18 mouse cellular contexts compared by ENCODE assay signal in the genomic region with DNA sequence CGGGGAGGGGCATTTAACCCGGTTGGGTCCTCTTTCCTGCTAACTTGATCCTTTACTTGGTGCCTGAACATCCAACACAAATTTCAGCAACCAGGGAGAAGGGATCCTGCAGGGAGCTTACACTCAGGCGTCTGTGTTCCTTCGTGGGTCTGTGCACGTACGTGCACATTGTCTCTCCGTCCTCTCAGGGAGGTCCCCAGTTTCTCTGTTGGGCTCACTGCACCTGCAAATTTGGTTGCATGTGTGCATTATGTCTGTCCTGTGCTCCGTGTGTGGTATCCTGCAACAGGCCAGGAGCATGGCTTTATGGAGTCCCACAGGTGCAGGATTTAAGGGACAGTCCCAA. TPM values are rescaled to one million over a fixed set of nuclear protein-coding genes. Genes with fewer than 3 reads are reported as not detected.
DNase-seq lines count a peak whose midpoint lies in the region; ATAC-seq and TF ChIP-seq lines count a peak whose summit lies in the region.
"Had no signal": no experiment of that assay in that cellular context is flagged by ENCODE, and none has a peak within 500 bp of the region (broad histone marks: within the 10 kb centered on the region; RNA-seq: fewer than 3 reads in every experiment).

No protein-coding gene starts in this region.

- ATAC-seq in kidney, embryonic 15.5 days (replicated peaks; ENCODE audit: low FRiP score) = no peak
- peak; percentile 62 for ATAC-seq in forebrain, embryonic 16.5 days
- peak; percentile 67; the same call in 1 of the 2 replicates for ATAC-seq in neural tube, embryonic 14.5 days (ENCODE audit: low read depth)
- no peak for ATAC-seq in intestine, postnatal 0 days

- no peak overlapping the region for H3K4me3 ChIP-seq in kidney, embryonic 15.5 days (replicated peaks)
- peak overlapping the region; percentile 45 for H3K4me3 ChIP-seq in forebrain, embryonic 16.5 days (replicated peaks; ENCODE audit: low read length)
- peak overlapping the region; percentile 43 for H3K4me3 ChIP-seq in midbrain, embryonic 10.5 days
- peak overlapping the region; percentile 29 for H3K4me3 ChIP-seq in neural tube, embryonic 14.5 days (ENCODE audit: low read depth, low read length)
- H3K4me3 ChIP-seq in intestine, postnatal 0 days (ENCODE audit: low read depth, low read length) = no peak overlapping the region
- H3K4me3 ChIP-seq: embryonic facial prominence, embryonic 13.5 days; heart, embryonic 15.5 days had no signal

- H3K9me3 ChIP-seq in kidney, embryonic 15.5 days (replicated peaks) = no peaks in the 10 kb centered on the region
- H3K9me3 ChIP-seq in forebrain, embryonic 16.5 days (ENCODE audit: control insufficient read depth, low read length) = no peaks in the 10 kb centered on the region
- no peaks in the 10 kb centered on the region for H3K9me3 ChIP-seq in midbrain, embryonic 10.5 days (replicated peaks)
- no peaks in the 10 kb centered on the region for H3K9me3 ChIP-seq in neural tube, embryonic 14.5 days (ENCODE audit: control insufficient read depth, low read length)
- no peaks in the 10 kb centered on the region for H3K9me3 ChIP-seq in intestine, postnatal 0 days (ENCODE audit: control insufficient read depth)
- H3K9me3 ChIP-seq: embryonic facial prominence, embryonic 13.5 days; heart, embryonic 15.5 days had no signal

- no peaks in the 10 kb centered on the region for H3K4me1 ChIP-seq in kidney, embryonic 15.5 days
- no peaks in the 10 kb centered on the region; the same call in 1 of the 2 replicates for H3K4me1 ChIP-seq in forebrain, embryonic 16.5 days (replicated peaks; ENCODE audit: control insufficient read depth, insufficient read depth, low read length)
- H3K4me1 ChIP-seq in midbrain, embryonic 10.5 days = peaks cover 6% of the 10 kb centered on the region
- H3K4me1 ChIP-seq in neural tube, embryonic 14.5 days (ENCODE audit: control insufficient read depth, insufficient read depth, low read length) = no peaks in the 10 kb centered on the region
- H3K4me1 ChIP-seq in intestine, postnatal 0 days (replicated peaks; ENCODE audit: control insufficient read depth, insufficient read depth, low read length) = no peaks in the 10 kb centered on the region
- H3K4me1 ChIP-seq: embryonic facial prominence, embryonic 13.5 days; heart, embryonic 15.5 days had no signal

- no peaks in the 10 kb centered on the region for H3K27me3 ChIP-seq in kidney, embryonic 15.5 days
- H3K27me3 ChIP-seq in forebrain, embryonic 16.5 days (replicated peaks; ENCODE audit: control insufficient read depth, insufficient read depth, low read length) = no peaks in the 10 kb centered on the region
- no peaks in the 10 kb centered on the region for H3K27me3 ChIP-seq in midbrain, embryonic 10.5 days (ENCODE audit: low read depth, poor library complexity, severe bottlenecking)
- H3K27me3 ChIP-seq in neural tube, embryonic 14.5 days (ENCODE audit: control insufficient read depth, insufficient read depth, low read length) = no peaks in the 10 kb centered on the region
- H3K27me3 ChIP-seq in intestine, postnatal 0 days (replicated peaks; ENCODE audit: control insufficient read depth, insufficient read depth, low read length) = no peaks in the 10 kb centered on the region
- H3K27me3 ChIP-seq: embryonic facial prominence, embryonic 13.5 days had no signal

- no peak overlapping the region for H3K27ac ChIP-seq in kidney, embryonic 15.5 days
- no peak overlapping the region for H3K27ac ChIP-seq in forebrain, embryonic 16.5 days (ENCODE audit: low read length)
- no peak overlapping the region for H3K27ac ChIP-seq in midbrain, embryonic 10.5 days (replicated peaks)
- no peak overlapping the region for H3K27ac ChIP-seq in neural tube, embryonic 14.5 days (ENCODE audit: low read depth, low read length)
- H3K27ac ChIP-seq in intestine, postnatal 0 days (ENCODE audit: low read depth, low read length) = no peak overlapping the region
- H3K27ac ChIP-seq: embryonic facial prominence, embryonic 13.5 days; heart, embryonic 15.5 days had no signal

- TF ChIP-seq CTCF in intestine, postnatal 0 days (IDR thresholded peaks at IDR 0.05; ENCODE audit: low read depth) = no peak

- H3K9ac ChIP-seq in kidney, embryonic 15.5 days = no peak overlapping the region
- H3K9ac ChIP-seq in forebrain, embryonic 16.5 days (replicated peaks; ENCODE audit: low read depth, low read length) = peak overlapping the region; percentile 48
- peak overlapping the region; percentile 44 for H3K9ac ChIP-seq in neural tube, embryonic 14.5 days (replicated peaks; ENCODE audit: low read depth, low read length)
- no peak overlapping the region for H3K9ac ChIP-seq in intestine, postnatal 0 days (ENCODE audit: low read depth, low read length)
- H3K9ac ChIP-seq: embryonic facial prominence, embryonic 13.5 days; heart, embryonic 15.5 days; lung, embryonic 14.5 days had no signal

- H3K36me3 ChIP-seq in kidney, embryonic 15.5 days = no peaks in the 10 kb centered on the region
- H3K36me3 ChIP-seq in forebrain, embryonic 16.5 days (ENCODE audit: control insufficient read depth, insufficient read depth) = no peaks in the 10 kb centered on the region
- no peaks in the 10 kb centered on the region for H3K36me3 ChIP-seq in midbrain, embryonic 10.5 days
- H3K36me3 ChIP-seq in neural tube, embryonic 14.5 days (ENCODE audit: control insufficient read depth, insufficient read depth, low read length) = no peaks in the 10 kb centered on the region
- no peaks in the 10 kb centered on the region for H3K36me3 ChIP-seq in intestine, postnatal 0 days (ENCODE audit: control insufficient read depth, insufficient read depth)
- H3K36me3 ChIP-seq: embryonic facial prominence, embryonic 13.5 days; heart, embryonic 15.5 days had no signal

- 0 out of 2 replicates have a peak overlapping the region, but pooled peaks have one; percentile 12 for H3K4me2 ChIP-seq in kidney, embryonic 15.5 days
- peak overlapping the region; percentile 56 for H3K4me2 ChIP-seq in forebrain, embryonic 16.5 days (ENCODE audit: low read length)
- H3K4me2 ChIP-seq in neural tube, embryonic 14.5 days (ENCODE audit: low read depth, low read length) = peak overlapping the region; percentile 44
- no peak overlapping the region for H3K4me2 ChIP-seq in intestine, postnatal 0 days (replicated peaks; ENCODE audit: low read depth)
- H3K4me2 ChIP-seq: embryonic facial prominence, embryonic 13.5 days; heart, embryonic 15.5 days; lung, embryonic 14.5 days had no signal

- no peak for DNase-seq in kidney, adult 18-20 months
- DNase-seq in midbrain, embryonic 10.5 days (ENCODE audit: low spot score) = no peak
- no peak for DNase-seq in adipocyte (ENCODE audit: low spot score)
- DNase-seq in layer of hippocampus, adult 8-10 months (ENCODE audit: low spot score in 2 of 2) = no peak
- DNase-seq: adrenal gland, adult 8-10 months; kidney, postnatal 14 days; lung, embryonic 14.5 days had no signal

- WGBS in kidney, embryonic 15.5 days = 15% methylated on average over 8 of the region's 8 CpGs
- 12% methylated on average over 8 of the region's 8 CpGs for WGBS in forebrain, embryonic 16.5 days
- 15% methylated on average over 8 of the region's 8 CpGs for WGBS in midbrain, embryonic 10.5 days
- WGBS in neural tube, embryonic 14.5 days = 9% methylated on average over 8 of the region's 8 CpGs
- WGBS in intestine, postnatal 0 days = 21% methylated on average over 8 of the region's 8 CpGs

RNA-seq across cellular contexts. Expression of a gene that starts 5.3 kb away (rescaled TPM):
- not detected in 2 replicates for polyA plus RNA-seq in kidney, embryonic 15.5 days (2015; fragmentation: Nextera tagmentation; extraction: Ambion mirVana)
- polyA plus RNA-seq in forebrain, embryonic 16.5 days (2015; fragmentation: Nextera tagmentation; extraction: Ambion mirVana) = not detected in 2 replicates
- polyA plus RNA-seq in midbrain, embryonic 10.5 days (2016; fragmentation: Nextera tagmentation; extraction: Ambion mirVana) = not detected in 2 replicates
- polyA plus RNA-seq in neural tube, embryonic 14.5 days (2014; fragmentation: Nextera tagmentation; extraction: Ambion mirVana) = 0.12 TPM in 1 of 2 replicates, not detected in the other
- polyA plus RNA-seq in intestine, postnatal 0 days (2015; fragmentation: Nextera tagmentation; extraction: Ambion mirVana) = not detected in 2 replicates
- under 1 TPM; 0.18 to 0.53 (median 0.38) TPM for total RNA-seq in layer of hippocampus, adult 8-10 months (2022)
- total RNA-seq: megakaryocyte, adult 5-6 weeks had no signal
- polyA plus RNA-seq: embryonic facial prominence, embryonic 13.5 days; gonadal fat pad, adult 2 months; heart, embryonic 15.5 days; intestine, embryonic 14.5 days; lung, embryonic 14.5 days had no signal

RNA-seq across cellular contexts. Expression of a gene that starts 16.9 kb away (rescaled TPM):
- 0.04 and 0.17 TPM in 2 replicates for polyA plus RNA-seq in kidney, embryonic 15.5 days (2015; fragmentation: Nextera tagmentation; extraction: Ambion mirVana)
- 3.7 and 6.0 TPM in 2 replicates for polyA plus RNA-seq in forebrain, embryonic 16.5 days (2015; fragmentation: Nextera tagmentation; extraction: Ambion mirVana)
- polyA plus RNA-seq in midbrain, embryonic 10.5 days (2016; fragmentation: Nextera tagmentation; extraction: Ambion mirVana) = 0.48 and 0.91 TPM in 2 replicates
- 6.7 and 9.4 TPM in 2 replicates for polyA plus RNA-seq in neural tube, embryonic 14.5 days (2014; fragmentation: Nextera tagmentation; extraction: Ambion mirVana)
- 0.04 and 0.14 TPM in 2 replicates for polyA plus RNA-seq in intestine, postnatal 0 days (2015; fragmentation: Nextera tagmentation; extraction: Ambion mirVana)
- total RNA-seq in layer of hippocampus, adult 8-10 months (2022) = 10 to 100 TPM; 20.0 to 22.2 (median 21.4) TPM
- total RNA-seq: megakaryocyte, adult 5-6 weeks had no signal
- polyA plus RNA-seq: embryonic facial prominence, embryonic 13.5 days; gonadal fat pad, adult 2 months; heart, embryonic 15.5 days had no signal

RNA-seq across cellular contexts. Expression of a gene that starts 23.1 kb away (rescaled TPM):
- polyA plus RNA-seq in kidney, embryonic 15.5 days (2015; fragmentation: Nextera tagmentation; extraction: Ambion mirVana) = not detected in 2 replicates
- polyA plus RNA-seq in forebrain, embryonic 16.5 days (2015; fragmentation: Nextera tagmentation; extraction: Ambion mirVana) = 0.22 and 0.24 TPM in 2 replicates
- polyA plus RNA-seq in midbrain, embryonic 10.5 days (2016; fragmentation: Nextera tagmentation; extraction: Ambion mirVana) = 0.19 TPM in 1 of 2 replicates, not detected in the other
- polyA plus RNA-seq in neural tube, embryonic 14.5 days (2014; fragmentation: Nextera tagmentation; extraction: Ambion mirVana) = 0.46 and 0.71 TPM in 2 replicates
- not detected in 2 replicates for polyA plus RNA-seq in intestine, postnatal 0 days (2015; fragmentation: Nextera tagmentation; extraction: Ambion mirVana)
- 1 to 10 TPM; 1.3 to 2.1 (median 1.5) TPM for total RNA-seq in layer of hippocampus, adult 8-10 months (2022)
- total RNA-seq: megakaryocyte, adult 5-6 weeks had no signal
- polyA plus RNA-seq: embryonic facial prominence, embryonic 13.5 days; gonadal fat pad, adult 2 months; heart, embryonic 15.5 days; intestine, embryonic 14.5 days; limb, embryonic 14.5 days; lung, embryonic 14.5 days had no signal

RNA-seq across cellular contexts. Expression of a gene that starts 32.3 kb away (rescaled TPM):
- polyA plus RNA-seq in kidney, embryonic 15.5 days (2015; fragmentation: Nextera tagmentation; extraction: Ambion mirVana) = 7.8 and 8.3 TPM in 2 replicates
- 21.3 and 23.8 TPM in 2 replicates for polyA plus RNA-seq in forebrain, embryonic 16.5 days (2015; fragmentation: Nextera tagmentation; extraction: Ambion mirVana)
- polyA plus RNA-seq in midbrain, embryonic 10.5 days (2016; fragmentation: Nextera tagmentation; extraction: Ambion mirVana) = 10.2 and 12.7 TPM in 2 replicates
- polyA plus RNA-seq in neural tube, embryonic 14.5 days (2014; fragmentation: Nextera tagmentation; extraction: Ambion mirVana) = 17.8 and 19.7 TPM in 2 replicates
- 2.5 and 3.3 TPM in 2 replicates for polyA plus RNA-seq in intestine, postnatal 0 days (2015; fragmentation: Nextera tagmentation; extraction: Ambion mirVana)
- 1 to 10 TPM; 8.0 to 9.9 (median 8.4) TPM for total RNA-seq in layer of hippocampus, adult 8-10 months (2022)

RNA-seq across cellular contexts. Expression of a gene that starts 40.6 kb away (rescaled TPM):
- polyA plus RNA-seq in kidney, embryonic 15.5 days (2015; fragmentation: Nextera tagmentation; extraction: Ambion mirVana) = not detected in 2 replicates
- polyA plus RNA-seq in forebrain, embryonic 16.5 days (2015; fragmentation: Nextera tagmentation; extraction: Ambion mirVana) = 0.03 TPM in 1 of 2 replicates, not detected in the other
- polyA plus RNA-seq in midbrain, embryonic 10.5 days (2016; fragmentation: Nextera tagmentation; extraction: Ambion mirVana) = not detected in 2 replicates
- polyA plus RNA-seq in neural tube, embryonic 14.5 days (2014; fragmentation: Nextera tagmentation; extraction: Ambion mirVana) = 0.03 TPM in 1 of 2 replicates, not detected in the other
- polyA plus RNA-seq in intestine, postnatal 0 days (2015; fragmentation: Nextera tagmentation; extraction: Ambion mirVana) = not detected in 2 replicates
- total RNA-seq in layer of hippocampus, adult 8-10 months (2022) = under 1 TPM in 2 of 4 experiments, not detected in 2; 0.07 to 0.12 TPM
- total RNA-seq: left cerebral cortex, adult 18-20 months; megakaryocyte, adult 5-6 weeks had no signal
- polyA plus RNA-seq: embryonic facial prominence, embryonic 13.5 days; gonadal fat pad, adult 2 months; heart, embryonic 15.5 days; intestine, embryonic 14.5 days; limb, embryonic 14.5 days; lung, embryonic 14.5 days had no signal

Comparison
In these comparisons a context has a peak if more than half of its experiments do, and no peak if none do; other contexts are left out.
1. ATAC-seq: peak in forebrain, embryonic 16.5 days (single experiment) and neural tube, embryonic 14.5 days (single experiment); none in kidney, embryonic 15.5 days (single experiment) and intestine, postnatal 0 days (single experiment).
2. H3K4me3 ChIP-seq: peak in forebrain, embryonic 16.5 days (single experiment), midbrain, embryonic 10.5 days (single experiment) and neural tube, embryonic 14.5 days (single experiment); none in kidney, embryonic 15.5 days (single experiment) and intestine, postnatal 0 days (single experiment).
3. H3K9ac ChIP-seq: peak in forebrain, embryonic 16.5 days (single experiment) and neural tube, embryonic 14.5 days (single experiment); none in kidney, embryonic 15.5 days (single experiment) and intestine, postnatal 0 days (single experiment).